8 mouse cellular contexts compared by ENCODE assay signal in the genomic region with DNA sequence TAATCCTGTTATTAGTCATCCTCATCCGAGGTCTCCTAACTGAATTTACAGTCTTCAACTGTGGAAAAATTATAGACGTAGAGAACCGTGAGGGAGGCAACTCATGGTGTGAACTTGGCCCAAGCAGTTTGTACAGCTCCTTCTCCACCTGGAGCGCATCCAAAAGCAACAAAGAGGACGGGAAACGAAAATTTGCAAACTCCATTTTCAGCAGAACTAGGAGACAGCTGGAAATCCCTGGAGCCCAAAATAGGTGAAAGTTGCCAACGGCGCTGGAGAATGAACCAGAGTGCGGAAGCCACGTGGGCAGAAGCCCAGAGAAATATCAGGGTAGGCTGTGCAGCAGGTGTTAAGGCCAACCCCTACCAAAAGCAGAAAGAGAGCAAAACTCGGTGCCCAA.
A peak's percentile ranks its signal among the peaks of the same experiment; 100 is the strongest.
DNase-seq lines count a peak whose midpoint lies in the region; ATAC-seq lines count a peak whose summit lies in the region.

No protein-coding gene starts in this region.

- no peak for DNase-seq in frontal cortex, postnatal 10 days (ENCODE audit: low spot score in 2 of 2)
- peak; percentile 56 to 63 for DNase-seq in adrenal gland, postnatal 36 days
- peak; percentile 62 to 71 for DNase-seq in heart, postnatal 36 days
- peak; percentile 33 to 47 for DNase-seq in left cerebral cortex, postnatal 36 days (ENCODE audit: low spot score in 2 of 2)
- DNase-seq in testis, postnatal 10 days (ENCODE audit: low spot score), result peak; percentile 53
- no peak for DNase-seq in neural tube, embryonic 10.5 days (ENCODE audit: extremely low spot score, low spot score)

- peak; percentile 50 for ATAC-seq in frontal cortex, adult (ENCODE audit: low TSS enrichment)
- no peak for ATAC-seq in monocyte, adult 5-6 weeks (replicated peaks; ENCODE audit: insufficient number of reproducible peaks, low FRiP score, low TSS enrichment, poor library complexity, severe bottlenecking)

- intact Hi-C loops in heart, postnatal 36 days (cut with DNase I), result loop anchor here (10.0 kb wide), 2 partner anchors 474 to 684 kb away; no protein-coding TSS in a partner anchor
- intact Hi-C loops in left cerebral cortex, postnatal 36 days (cut with DNase I), result no loop called here

Comparison
In these comparisons a context has a peak if more than half of its experiments do, and no peak if none do; other contexts are left out.
1. DNase-seq: peak in adrenal gland, postnatal 36 days (2 of 2), heart, postnatal 36 days (2 of 2), left cerebral cortex, postnatal 36 days (2 of 2) and testis, postnatal 10 days (single experiment); none in frontal cortex, postnatal 10 days (0 of 2) and neural tube, embryonic 10.5 days (single experiment).